Mouse (Mus musculus) cerebellum, adult 2 months (tissue): ENCODE measurements around the gene Mxra7. TPM values are rescaled to one million over a fixed set of nuclear protein-coding genes. Genes with fewer than 3 reads are reported as not detected.

Source experiments
- DNase-seq, 2 experiments: peaks; one replicate each; pipeline ENCODE4 v3.0.0; 2021
- H3K27ac ChIP-seq: fragments of 200-500 bp; 2 replicates; pipeline ENCODE4 v1.5.1; 2012; ENCODE audit warnings: low read length, control low read depth, inconsistent platforms; ENCODE audit not compliant: insufficient read depth
- H3K27me3 ChIP-seq: fragments of 200-500 bp; 2 replicates; pipeline ENCODE4 v1.6.1; 2012; ENCODE audit warnings: inconsistent platforms, mild to moderate bottlenecking, low read length, moderate library complexity; ENCODE audit not compliant: control insufficient read depth, insufficient read depth
- H3K4me1 ChIP-seq: fragments of 200-500 bp; 2 replicates; pipeline ENCODE4 v1.6.1; 2011; ENCODE audit warnings: low read length; ENCODE audit not compliant: control insufficient read depth, insufficient read depth
- H3K4me3 ChIP-seq: fragments of 200-500 bp; replicated peaks from 2 replicates; pipeline ENCODE3; 2011; ENCODE audit warnings: mild to moderate bottlenecking, low read depth, low read length, control low read depth; ENCODE audit not compliant: insufficient read depth
- CTCF ChIP-seq: fragments of 200-500 bp; IDR thresholded peaks from 2 replicates; pipeline ENCODE4 v1.5.1; 2011; ENCODE audit warnings: low read depth, mild to moderate bottlenecking, control low read depth, low read length, moderate library complexity, borderline replicate concordance; ENCODE audit not compliant: insufficient read depth
- POLR2A ChIP-seq: fragments of 200-500 bp; IDR thresholded peaks from 2 replicates; pipeline ENCODE4 v1.6.1; 2011; ENCODE audit warnings: low read length, control low read depth, borderline replicate concordance; ENCODE audit not compliant: insufficient read depth
- WGBS: fragments of 180-500 bp; shearing (Covaris S2); methylation state at CpG from one replicate; pipeline ENCODE4 v1.1.7; 2018; 5-methylcytosine and 5-hydroxymethylcytosine counted together
- polyA plus RNA-seq: library from polyadenylated mRNA; depleted of rRNA; stranded (reverse); fragments of >200 nt; gene quantifications from 2 replicates; pipeline ENCODE4 v1.2.3, GENCODE M21; 2012

Gene Mxra7
- polyA plus RNA-seq, 1 experiment: 20.9 TPM

- no peaks in the 10 kb centered on the region for H3K27me3 ChIP-seq
- no peak for DNase-seq
- no peak overlapping the region for H3K27ac ChIP-seq
- TF ChIP-seq CTCF: no peak
- no peak for TF ChIP-seq POLR2A
- H3K4me3 ChIP-seq: no peak overlapping the region
- 93% methylated on average over 12 of the region's 12 CpGs for WGBS
- H3K4me1 ChIP-seq: no peaks in the 10 kb centered on the region; the same call in 1 of the 2 replicates
Measured at GRCm38 (mm10) chr11:116857183-116857850, 29.5 kb upstream of the Mxra7 start.

- H3K27me3 ChIP-seq: no peaks in the 10 kb centered on the region
- H3K4me3 ChIP-seq: peak overlapping the region; percentile 95
- no peaks in the 10 kb centered on the region; the same call in 1 of the 2 replicates for H3K4me1 ChIP-seq
- no peak for TF ChIP-seq CTCF
- no peak for DNase-seq
- H3K27ac ChIP-seq: no peak overlapping the region
- 30% methylated on average over 10 of the region's 10 CpGs for WGBS
Measured at GRCm38 (mm10) chr11:116854279-116854678, 26.4 kb upstream of the Mxra7 start.

- H3K4me1 ChIP-seq: no peaks in the 10 kb centered on the region; the same call in 1 of the 2 replicates
- TF ChIP-seq CTCF: no peak
- TF ChIP-seq POLR2A: peak; percentile 92
- peak overlapping the region; percentile 90 for H3K27ac ChIP-seq
- peak; percentile 97 to 99 for DNase-seq
- H3K27me3 ChIP-seq: no peaks in the 10 kb centered on the region
- under 1% methylated on average over 36 of the region's 36 CpGs for WGBS
- peak overlapping the region; percentile 95 for H3K4me3 ChIP-seq
Measured at GRCm38 (mm10) chr11:116853512-116853928, 25.7 kb upstream of the Mxra7 start.

GRCm38 (mm10) chr11:116852891-116853511 is 25.2 kb upstream of the Mxra7 start, which contains the start of gene Srsf2:
Gene Srsf2 (minus strand): TSS chr11:116853094.
- DNase-seq: peak; percentile 97 to 98
- H3K4me3 ChIP-seq: peak within 1 kb of the TSS; percentile 95
- WGBS: under 1% methylated on average over 67 of the region's 74 CpGs
- TF ChIP-seq CTCF (no peak), POLR2A (peak; percentile 100)
- peak within 1 kb of the TSS; percentile 90 for H3K27ac ChIP-seq
- H3K4me1 ChIP-seq: no peaks in the 10 kb centered on the region; the same call in 1 of the 2 replicates
- H3K27me3 ChIP-seq: no peaks in the 10 kb centered on the region

GRCm38 (mm10) chr11:116852291-116852890 is 24.5 kb upstream of the Mxra7 start, which contains the start of gene Mfsd11:
Gene Mfsd11 (plus strand): TSS chr11:116852440.
- H3K4me3 ChIP-seq: peak within 1 kb of the TSS; percentile 95
- no peak for TF ChIP-seq POLR2A
- TF ChIP-seq CTCF: no peak
- under 1% methylated on average over 83 of the region's 91 CpGs for WGBS
- DNase-seq: peak; percentile 81 to 82
- H3K4me1 ChIP-seq: no peaks in the 10 kb centered on the region; the same call in 1 of the 2 replicates
- peak within 1 kb of the TSS; percentile 90 for H3K27ac ChIP-seq
- no peaks in the 10 kb centered on the region for H3K27me3 ChIP-seq

GRCm38 (mm10) chr11:116851576-116852290 is 23.9 kb upstream of the Mxra7 start:
- H3K4me1 ChIP-seq: no peaks in the 10 kb centered on the region; the same call in 1 of the 2 replicates
- WGBS: 1% methylated on average over 28 of the region's 29 CpGs
- TF ChIP-seq CTCF (no peak), POLR2A (no peak)
- peak overlapping the region; percentile 95 for H3K4me3 ChIP-seq
- H3K27ac ChIP-seq: peak overlapping the region; percentile 56
- no peaks in the 10 kb centered on the region for H3K27me3 ChIP-seq
- DNase-seq: no peak

- no peak for TF ChIP-seq POLR2A
- TF ChIP-seq CTCF: no peak
- 10% methylated on average over 6 of the region's 6 CpGs for WGBS
- no peak overlapping the region for H3K27ac ChIP-seq
Measured at GRCm38 (mm10) chr11:116850833-116851477, 23.1 kb upstream of the Mxra7 start.

More at GRCm38 (mm10) chr11:116850833-116851477, 23.1 kb upstream of the Mxra7 start:
- H3K27me3 ChIP-seq: no peaks in the 10 kb centered on the region
- DNase-seq: no peak
- no peak overlapping the region for H3K4me3 ChIP-seq
- no peaks in the 10 kb centered on the region; the same call in 1 of the 2 replicates for H3K4me1 ChIP-seq
